Mouse (Mus musculus) NIH3T3 (cell line): ENCODE data around the gene Lingo1.

ENCODE experiments used
- DNase-seq: peaks from one replicate; pipeline ENCODE4 v3.0.0-alpha.2; 2012; ENCODE audit warnings: low read depth

Gene Lingo1

DNA sequence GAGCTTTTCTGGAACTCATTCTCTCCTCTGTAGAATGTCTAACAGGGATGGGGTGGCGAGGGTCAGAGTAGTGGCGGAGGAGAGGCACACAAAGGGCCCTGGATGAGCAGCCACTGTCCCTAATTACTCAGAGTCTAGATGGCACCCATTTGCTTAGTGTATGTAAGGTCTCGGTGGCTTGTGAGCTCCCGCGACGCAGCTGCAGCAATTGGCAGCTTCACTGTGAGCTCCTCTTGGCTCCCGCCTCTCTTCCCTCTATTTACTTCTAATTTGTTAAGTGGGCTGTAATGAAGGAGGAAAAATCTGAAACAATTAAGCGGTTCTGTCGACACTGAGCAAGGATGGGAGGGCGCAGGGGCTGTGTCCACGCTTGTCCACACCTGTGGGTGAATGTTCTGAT, 195.6 kb downstream of the Lingo1 start:
- DNase-seq: no peak

DNA sequence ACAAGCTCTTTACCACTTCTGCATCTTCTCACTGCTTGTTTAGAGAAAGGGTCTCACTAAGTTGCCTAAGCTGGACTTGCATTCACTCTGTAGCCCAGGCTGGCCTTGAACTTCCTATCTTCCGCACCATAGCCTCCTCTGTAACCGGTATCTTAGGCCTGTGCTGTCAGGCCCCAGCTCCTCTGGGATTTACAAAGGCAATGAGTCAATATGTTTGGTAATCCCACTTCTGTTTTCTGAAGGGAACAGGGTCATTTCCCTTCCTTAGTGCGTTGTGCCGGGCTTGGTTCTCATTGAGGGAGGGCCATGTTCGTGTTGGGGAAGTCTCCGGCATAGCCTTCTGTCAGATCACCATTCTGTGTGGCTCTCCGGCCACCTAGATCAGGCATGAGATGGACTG, 203.6 kb downstream of the Lingo1 start:
- no peak for DNase-seq

DNA sequence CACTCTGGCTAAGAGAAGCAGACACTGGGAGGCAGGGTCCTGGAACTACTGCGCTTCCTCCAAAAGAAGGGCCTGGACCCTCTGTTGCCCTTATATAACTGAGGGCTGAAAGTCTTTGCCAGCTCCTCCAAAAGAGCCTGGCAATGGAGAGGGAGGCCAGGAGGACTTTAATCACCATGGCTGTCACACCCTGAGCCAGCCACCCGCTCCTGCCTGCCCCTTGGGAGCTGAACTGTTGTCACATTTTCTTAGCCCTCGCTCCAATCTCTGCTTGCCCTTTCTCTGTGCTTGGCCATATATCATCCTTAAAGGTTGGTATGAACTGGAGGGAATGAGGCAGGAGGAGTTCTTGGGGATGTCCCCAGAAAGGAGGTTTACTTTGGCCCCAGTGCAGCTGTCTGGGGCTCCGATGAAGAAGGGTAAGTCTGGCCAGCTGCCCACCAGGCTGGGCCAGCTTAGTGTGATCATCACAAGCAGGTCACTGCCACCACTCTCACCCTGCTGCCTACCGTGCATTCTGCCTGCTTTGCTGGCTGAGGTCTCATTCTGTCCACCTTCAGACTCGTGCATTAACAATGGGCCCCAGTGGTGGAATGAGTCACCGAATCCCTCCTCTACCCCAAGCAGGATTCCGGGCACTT, 204.9 kb downstream of the Lingo1 start:
- no peak for DNase-seq

DNA sequence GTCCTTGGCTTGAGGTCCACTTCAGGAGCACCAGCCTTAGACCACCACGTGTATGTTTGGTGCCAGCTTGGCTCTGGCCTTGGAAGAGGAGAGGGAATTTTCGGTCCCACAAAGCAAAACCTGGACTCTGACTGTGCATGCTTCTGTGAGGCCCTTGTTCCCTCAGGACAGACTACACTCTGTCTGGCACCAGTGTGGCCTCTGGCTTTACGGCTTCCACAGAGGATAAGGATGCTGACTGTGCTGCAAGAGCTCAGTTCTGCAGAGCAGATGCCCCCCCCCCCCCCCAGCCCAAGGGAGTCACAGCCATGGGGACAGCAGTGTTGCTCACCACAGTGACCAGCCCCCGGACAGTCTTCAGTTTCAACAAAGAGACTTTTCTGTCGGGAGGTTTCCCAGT, 206.5 kb downstream of the Lingo1 start:
- no peak for DNase-seq

DNA sequence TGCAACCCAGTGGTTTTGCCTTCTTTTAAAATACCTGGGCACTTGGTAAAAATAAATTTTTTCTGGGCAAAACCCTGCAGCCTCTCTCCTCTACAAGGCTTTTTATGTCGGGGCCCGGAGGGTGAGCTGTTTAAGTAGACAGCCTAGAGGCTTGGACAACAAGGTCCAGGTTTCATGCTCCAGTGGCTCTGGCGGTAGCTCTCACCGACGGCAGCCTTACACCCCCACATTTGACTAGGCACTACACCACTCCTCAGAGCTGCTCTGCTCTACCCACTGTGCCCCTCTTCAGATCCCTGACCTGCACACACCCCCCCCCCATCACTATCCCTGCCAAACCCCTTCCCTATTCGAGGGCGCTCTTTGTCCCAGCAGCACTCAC, 212.2 kb downstream of the Lingo1 start:
- no peak for DNase-seq

DNA sequence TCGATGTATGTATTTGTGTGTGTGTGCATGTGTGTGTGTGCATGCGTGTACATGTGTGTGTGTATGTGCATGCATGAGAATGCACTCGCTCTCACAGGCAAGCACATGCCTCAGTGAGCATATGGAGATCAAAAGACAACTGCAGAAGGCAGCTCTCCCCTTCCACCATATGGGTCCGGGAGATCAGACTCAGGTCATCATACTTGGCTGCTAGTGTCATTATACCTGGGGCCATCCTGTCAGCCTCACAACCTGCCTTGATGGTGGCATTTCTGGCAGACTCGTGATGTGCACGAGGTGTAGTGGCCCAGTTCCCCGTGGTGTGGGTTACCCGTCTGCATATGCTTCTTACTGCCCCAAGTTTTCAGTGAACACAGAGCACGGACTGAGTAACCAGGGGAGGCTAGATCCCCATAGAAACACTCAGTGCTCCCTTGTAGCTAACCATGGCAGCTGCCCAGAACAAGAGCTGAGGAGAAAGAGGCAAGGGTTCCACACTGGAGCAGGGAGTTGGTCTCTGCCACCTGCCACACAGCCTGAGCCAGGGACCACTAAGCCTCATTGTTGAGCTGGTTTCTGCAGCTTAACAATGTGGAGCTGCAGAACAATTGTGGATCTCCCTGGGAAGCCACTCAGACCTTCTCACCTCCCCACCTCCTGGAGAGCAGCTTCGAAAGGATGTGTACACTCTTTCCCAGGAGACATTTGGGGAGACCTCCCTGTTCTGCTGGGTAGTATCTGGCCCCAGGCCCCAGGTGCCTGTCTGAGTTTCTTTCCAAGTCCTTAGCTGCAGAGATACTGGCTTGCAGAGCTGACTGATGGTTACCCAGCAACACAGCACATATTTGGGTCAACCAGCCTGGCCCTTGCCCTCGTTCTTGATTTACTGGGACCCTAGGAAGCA, 212.9 kb downstream of the Lingo1 start:
- DNase-seq: no peak

DNA sequence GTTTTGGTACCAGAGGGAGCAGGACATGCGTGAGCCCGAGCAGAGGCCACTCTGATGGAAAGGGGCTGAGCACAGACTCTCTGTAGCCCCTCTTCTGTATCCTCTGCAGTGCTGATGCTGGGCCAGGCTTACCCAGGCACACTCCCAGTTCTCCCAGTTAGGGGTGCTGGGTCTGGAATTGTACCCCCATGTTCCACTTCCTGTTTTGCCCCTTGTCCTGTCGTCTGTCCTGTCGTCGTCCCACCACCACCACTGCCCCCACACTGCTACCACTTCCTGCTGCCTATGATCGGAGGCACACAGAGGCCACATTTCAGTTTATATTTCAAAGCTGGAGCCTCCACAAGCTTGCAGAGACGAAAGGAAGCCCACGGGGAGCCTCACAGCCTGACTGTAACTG, 213.6 kb downstream of the Lingo1 start:
- DNase-seq: no peak

DNA sequence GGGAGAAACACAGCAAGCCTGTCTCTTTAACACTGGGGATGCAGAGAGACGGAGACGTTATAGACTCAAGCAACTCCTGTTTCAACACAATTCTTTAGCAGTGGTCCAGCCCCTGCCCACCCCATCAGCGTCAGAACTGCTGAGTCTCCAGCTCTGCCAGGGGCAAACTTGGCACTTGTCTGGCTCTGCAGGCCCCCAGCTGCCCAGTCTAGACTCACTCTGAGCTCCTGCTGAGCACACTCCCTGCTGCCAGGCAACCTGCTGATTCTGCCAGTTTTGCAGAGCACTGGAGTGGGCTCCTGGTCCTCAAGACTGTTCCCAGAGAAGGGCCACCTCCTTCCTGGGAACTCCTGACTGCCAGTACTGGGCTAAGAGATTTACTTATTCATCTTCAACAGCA, 214.6 kb downstream of the Lingo1 start:
- DNase-seq: no peak

DNA sequence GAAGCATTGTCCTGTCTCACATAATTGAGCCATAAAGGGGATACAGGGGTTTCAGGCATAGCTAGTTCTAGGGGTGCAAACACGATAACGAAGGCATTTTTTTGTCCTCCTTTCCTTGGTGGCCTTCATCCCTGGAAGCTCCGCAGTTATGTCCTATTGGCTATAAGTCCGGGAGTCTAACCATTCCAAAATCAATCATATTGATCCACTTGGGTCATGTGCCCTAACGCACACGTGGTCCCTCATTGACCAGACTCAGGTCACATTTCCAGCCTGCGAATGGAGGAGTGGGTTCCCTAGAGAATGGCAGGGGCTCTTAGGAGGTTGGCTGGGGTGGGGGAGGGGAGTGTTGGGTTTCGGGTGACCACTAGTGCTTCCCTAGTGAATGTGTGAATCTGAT, 215.3 kb downstream of the Lingo1 start:
- DNase-seq: no peak

DNA sequence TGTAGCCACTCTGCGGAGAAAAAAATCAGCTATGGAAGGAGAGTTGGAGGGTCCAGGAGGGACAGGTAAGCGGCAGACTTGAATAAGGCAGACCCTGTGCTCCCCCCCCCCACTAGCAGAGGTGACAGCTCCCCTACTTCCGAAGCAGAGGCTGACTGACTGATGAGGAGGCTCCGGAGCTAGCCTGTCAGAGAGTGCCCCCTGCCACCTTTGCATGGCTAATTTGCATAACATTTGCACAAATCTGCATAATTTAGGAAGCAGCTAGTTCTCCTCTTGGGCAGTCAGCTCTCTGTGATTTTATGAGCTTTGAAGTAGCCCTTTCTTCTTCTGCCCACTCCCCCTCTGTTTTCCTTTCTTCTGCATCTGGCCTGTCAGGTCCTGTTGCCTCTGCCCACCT, 216.2 kb downstream of the Lingo1 start:
- no peak for DNase-seq

DNA sequence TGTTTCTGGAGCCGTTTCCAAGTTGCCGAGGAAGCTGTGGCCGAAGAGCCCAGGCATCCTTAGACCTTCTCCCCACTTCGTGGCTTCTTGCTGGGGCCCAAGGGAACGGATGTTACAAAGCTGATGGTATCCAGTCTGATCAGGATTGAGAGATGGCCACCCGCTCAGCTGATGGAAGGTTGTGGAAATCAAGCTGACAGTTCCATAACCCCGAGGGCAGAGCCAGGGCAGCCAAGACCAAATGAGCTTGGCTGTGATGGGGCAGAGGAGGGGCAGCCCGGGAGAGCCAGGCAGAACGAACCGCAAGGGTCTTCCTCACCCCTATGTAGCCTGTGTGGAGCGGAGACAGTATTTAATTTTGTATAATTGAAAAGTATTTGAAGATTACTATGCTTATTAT, 218.9 kb downstream of the Lingo1 start:
- DNase-seq: no peak

DNA sequence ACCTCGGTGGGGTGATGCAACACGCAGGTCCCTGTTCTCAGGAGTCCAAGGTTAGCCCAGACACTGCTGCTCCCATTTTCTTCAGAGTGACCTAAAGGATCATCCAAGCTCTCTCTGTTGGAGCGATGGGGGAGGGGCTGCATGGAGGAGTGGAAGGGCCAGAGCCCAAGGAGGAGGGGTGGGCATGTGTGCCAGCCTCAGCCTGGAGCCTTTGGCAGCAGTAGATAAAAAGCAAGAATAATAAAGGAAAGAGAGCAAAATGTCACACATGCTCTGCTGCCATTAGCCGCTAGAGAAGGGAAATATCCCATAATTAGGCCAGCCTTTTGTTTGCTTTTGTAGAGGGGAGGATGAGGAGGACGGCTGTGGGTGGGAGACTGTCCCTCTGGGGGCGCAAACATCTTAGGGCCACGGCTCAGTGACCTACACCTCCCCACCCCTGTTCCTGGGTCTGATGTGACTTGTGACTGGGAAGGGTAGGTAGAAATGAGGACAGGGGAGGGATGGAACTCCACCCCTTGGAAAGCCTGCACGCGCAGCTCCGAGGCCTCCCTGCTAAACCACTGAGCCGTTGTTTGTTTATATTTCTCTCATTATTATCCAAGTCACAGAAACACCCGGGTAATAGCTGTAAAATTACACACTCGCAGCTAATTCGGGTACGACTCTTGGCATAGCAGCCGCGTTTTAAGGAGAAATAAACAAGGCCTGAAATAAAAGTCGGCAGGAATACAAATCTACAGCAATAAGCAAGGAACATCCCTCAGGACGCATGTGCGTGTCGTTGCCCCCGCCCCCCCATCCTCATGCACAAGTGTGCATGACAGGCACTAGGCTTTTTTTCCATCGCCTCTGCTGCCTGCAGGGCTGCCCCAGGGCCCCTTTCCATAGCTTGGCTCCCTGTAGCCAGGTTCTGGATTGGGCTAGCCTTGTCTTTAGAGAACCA, 223.5 kb downstream of the Lingo1 start:
- DNase-seq: no peak
